Mouse (Mus musculus) lung, adult 2 months (tissue): ENCODE measurements around the gene Trpv4.

ENCODE experiments used
- CTCF ChIP-seq: fragments of 200-500 bp; IDR thresholded peaks from 2 replicates; pipeline ENCODE4 v1.5.1; 2011; ENCODE audit warnings: mild to moderate bottlenecking, low read length, control low read depth; ENCODE audit not compliant: insufficient read depth
- POLR2A ChIP-seq: fragments of 200-500 bp; IDR thresholded peaks from 2 replicates; pipeline ENCODE4 v1.6.1; 2011; ENCODE audit warnings: low read depth, mild to moderate bottlenecking, control low read depth, low read length, borderline replicate concordance; ENCODE audit errors: extremely low read depth

DNA sequence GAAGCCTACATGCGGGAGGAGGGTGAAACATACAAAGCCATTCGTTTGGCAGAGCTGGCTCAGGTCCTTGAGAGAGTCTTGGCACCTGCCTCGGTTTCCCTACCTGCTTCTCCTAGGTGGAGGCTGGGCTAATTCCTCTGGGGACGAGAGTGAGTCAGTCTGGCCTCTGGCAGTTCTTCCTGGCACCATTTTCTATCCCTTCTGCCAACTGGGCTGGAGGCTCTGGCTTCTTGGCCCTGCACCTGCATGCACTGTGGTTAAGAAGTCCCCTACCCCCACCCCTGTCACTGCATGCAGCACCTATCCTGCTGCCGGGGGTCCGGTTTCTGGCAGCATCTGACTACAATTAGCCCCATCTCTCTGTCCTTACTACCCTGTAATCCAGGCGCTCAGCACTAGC, 82.7 kb downstream of the Trpv4 start:
- TF ChIP-seq CTCF (no peak), POLR2A (no peak)
